Mouse (Mus musculus): Measurements from ENCODE around the gene Wdr59.

GRCm38 (mm10) chr8:111439189-111439588 lies 82.7 kb downstream of the Wdr59 start:
- TF ChIP-seq CTCF (conservative IDR thresholded peaks at IDR 0.05; ENCODE audit: low read length) (peak; percentile 50), POU5F1 (IDR thresholded peaks at IDR 0.05; ENCODE audit: borderline replicate concordance, low read length) (no peak)
